Mouse (Mus musculus) testis, postnatal 14 days (tissue): ENCODE measurements around the gene Gm10553.
"Not testable (repeated sequence)": the region's sequence is repeated elsewhere in the genome, so short reads cannot be mapped to it uniquely, and the experiment has no call there.

ENCODE experiments used
- DNase-seq: peaks from one replicate; pipeline ENCODE4 v3.0.0; 2021; ENCODE audit warnings: low spot score

Gene Gm10553

GRCm38 (mm10) chr1:85099864-85100263 lies at the start of gene Gm10553:
TSS of gene Gm10553 (plus strand) at chr1:85100164.
- not testable (repeated sequence) for DNase-seq

GRCm38 (mm10) chr1:85071690-85072089 lies 28.3 kb upstream of the Gm10553 start:
- DNase-seq, result not testable (repeated sequence)

GRCm38 (mm10) chr1:85073099-85073498 lies 26.9 kb upstream of the Gm10553 start:
- DNase-seq, result not testable (repeated sequence)

- DNase-seq, result not testable (repeated sequence)
These were observed 15.2 kb upstream of the Gm10553 start for GRCm38 (mm10) chr1:85084803-85085202.

GRCm38 (mm10) chr1:85086211-85086610 lies 13.8 kb upstream of the Gm10553 start:
- not testable (repeated sequence) for DNase-seq

GRCm38 (mm10) chr1:85092169-85092568 lies 7.8 kb upstream of the Gm10553 start:
- DNase-seq, result not testable (repeated sequence)

- not testable (repeated sequence) for DNase-seq
These were observed 6.9 kb upstream of the Gm10553 start for GRCm38 (mm10) chr1:85093011-85093572.

- not testable (repeated sequence) for DNase-seq
These were observed 883 bp upstream of the Gm10553 start for GRCm38 (mm10) chr1:85099081-85099480.

GRCm38 (mm10) chr1:85101754-85102153 lies 1.8 kb downstream of the Gm10553 start:
- DNase-seq, result not testable (repeated sequence)

- not testable (repeated sequence) for DNase-seq
These were observed 5.4 kb downstream of the Gm10553 start for GRCm38 (mm10) chr1:85105336-85105735.

GRCm38 (mm10) chr1:85106013-85106412 lies 6.0 kb downstream of the Gm10553 start:
- not testable (repeated sequence) for DNase-seq

GRCm38 (mm10) chr1:85109753-85110152 lies 9.8 kb downstream of the Gm10553 start, which contains the start of gene A530032D15Rik:
TSS of gene A530032D15Rik (minus strand) at chr1:85109853.
- DNase-seq, result not testable (repeated sequence)

GRCm38 (mm10) chr1:85110876-85111275 lies 10.9 kb downstream of the Gm10553 start:
- DNase-seq, result not testable (repeated sequence)

- not testable (repeated sequence) for DNase-seq
These were observed 11.6 kb downstream of the Gm10553 start for GRCm38 (mm10) chr1:85111572-85111971.

GRCm38 (mm10) chr1:85112266-85112665 lies 12.3 kb downstream of the Gm10553 start:
- DNase-seq, result not testable (repeated sequence)

GRCm38 (mm10) chr1:85112889-85113288 lies 12.9 kb downstream of the Gm10553 start:
- not testable (repeated sequence) for DNase-seq

GRCm38 (mm10) chr1:85114078-85114477 lies 14.1 kb downstream of the Gm10553 start:
- DNase-seq, result not testable (repeated sequence)

GRCm38 (mm10) chr1:85114666-85115402 lies 14.9 kb downstream of the Gm10553 start:
- DNase-seq, result not testable (repeated sequence)

GRCm38 (mm10) chr1:85117537-85117936 lies 17.6 kb downstream of the Gm10553 start:
- DNase-seq, result not testable (repeated sequence)

GRCm38 (mm10) chr1:85118341-85118740 lies 18.4 kb downstream of the Gm10553 start:
- DNase-seq, result not testable (repeated sequence)

- not testable (repeated sequence) for DNase-seq
These were observed 21.9 kb downstream of the Gm10553 start for GRCm38 (mm10) chr1:85121841-85122240.

GRCm38 (mm10) chr1:85133671-85134070 lies 33.7 kb downstream of the Gm10553 start:
- DNase-seq, result not testable (repeated sequence)
